Mouse (Mus musculus): ENCODE data around the gene Trp53bp1. TPM values are rescaled to one million over a fixed set of nuclear protein-coding genes. Genes with fewer than 3 reads are reported as not detected.

The Trp53bp1 gene
- total RNA-seq, 2 experiments from 2014 or later, result 28.4 to 28.9 TPM

DNA sequence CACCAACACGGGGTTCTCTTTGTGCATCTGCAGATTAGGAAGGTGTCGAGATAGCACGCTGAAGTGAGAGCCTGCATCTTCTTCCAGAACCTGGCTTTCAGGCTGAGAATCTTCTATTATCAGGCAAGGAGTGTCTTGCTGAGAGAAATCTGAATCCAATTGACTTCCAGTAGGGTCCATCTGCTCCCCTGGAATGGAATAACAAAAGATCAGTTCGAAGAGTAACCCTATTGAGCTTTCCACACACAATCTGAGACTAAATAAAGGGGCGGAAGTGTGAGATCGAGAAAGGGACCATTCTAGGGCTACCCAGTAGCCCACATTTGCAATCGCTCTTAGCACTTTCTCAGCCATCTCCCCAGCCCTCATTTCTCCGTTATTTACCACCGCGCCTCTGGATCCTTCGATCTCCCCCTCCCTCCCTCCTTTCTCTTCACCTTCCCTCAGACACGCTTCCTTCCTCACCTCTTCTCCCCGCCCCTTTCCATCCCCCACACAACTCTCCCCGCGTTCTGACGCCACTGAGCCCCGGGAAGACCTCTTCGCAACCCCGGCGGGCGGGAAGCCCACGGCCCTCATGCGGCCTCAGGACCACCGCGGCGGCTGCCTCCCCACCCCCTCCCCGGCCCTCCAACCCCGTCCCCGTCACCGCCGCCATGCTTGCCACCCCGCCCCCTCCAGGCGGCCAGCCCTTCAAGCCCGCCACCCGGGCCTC, 529 bp downstream of the Trp53bp1 start:
- intact Hi-C loops (cut with DNase I), result loop anchor here (2.0 kb wide), 2 partner anchors 18 to 84 kb away; partner anchors contain the start of genes Map1a and Ppip5k1
- DNase-seq (ENCODE audit: low spot score), result no peak

DNA sequence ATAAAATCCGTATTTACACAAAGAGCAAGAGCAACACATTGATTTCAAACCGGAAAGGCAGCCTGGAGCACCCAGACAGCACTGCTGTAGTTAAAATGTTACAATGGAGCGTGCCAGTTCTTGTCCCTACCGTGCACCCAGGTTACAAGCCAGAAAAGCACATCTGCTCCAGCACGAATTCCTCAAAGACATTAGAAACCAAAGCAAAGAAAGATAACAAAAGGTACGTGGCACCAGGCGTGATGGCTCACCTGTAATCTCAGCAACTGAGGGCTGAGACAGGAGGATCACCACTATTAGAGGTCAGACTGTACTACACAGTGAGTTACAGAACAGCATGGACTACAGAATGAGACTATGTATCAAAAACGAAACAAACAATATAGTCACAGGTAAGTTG, 2.8 kb downstream of the Trp53bp1 start:
- intact Hi-C loops (cut with DNase I), result no loop called here
- DNase-seq (ENCODE audit: low spot score), result no peak

DNA sequence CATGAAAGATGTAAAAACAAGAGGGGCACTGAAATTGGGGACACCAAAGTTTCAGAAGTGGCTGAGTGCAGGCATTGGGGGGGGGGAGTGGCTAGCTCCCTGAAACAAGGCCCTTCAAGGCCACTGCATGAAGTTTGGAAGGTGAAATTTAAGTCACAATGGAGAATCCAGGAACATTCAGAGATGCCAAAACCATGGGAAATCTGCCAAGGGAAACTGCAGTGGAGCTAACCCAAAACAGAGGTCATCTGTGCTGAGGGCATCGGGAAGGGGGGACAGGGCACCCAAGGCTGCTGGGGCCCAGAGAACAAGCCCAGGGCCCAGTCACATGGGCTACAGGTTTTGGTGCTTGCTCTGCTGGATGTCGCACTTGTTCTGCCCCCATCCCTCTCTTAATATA, 21.4 kb downstream of the Trp53bp1 start:
- no peak for DNase-seq (ENCODE audit: low spot score)
- intact Hi-C loops (cut with DNase I), result no loop called here

DNA sequence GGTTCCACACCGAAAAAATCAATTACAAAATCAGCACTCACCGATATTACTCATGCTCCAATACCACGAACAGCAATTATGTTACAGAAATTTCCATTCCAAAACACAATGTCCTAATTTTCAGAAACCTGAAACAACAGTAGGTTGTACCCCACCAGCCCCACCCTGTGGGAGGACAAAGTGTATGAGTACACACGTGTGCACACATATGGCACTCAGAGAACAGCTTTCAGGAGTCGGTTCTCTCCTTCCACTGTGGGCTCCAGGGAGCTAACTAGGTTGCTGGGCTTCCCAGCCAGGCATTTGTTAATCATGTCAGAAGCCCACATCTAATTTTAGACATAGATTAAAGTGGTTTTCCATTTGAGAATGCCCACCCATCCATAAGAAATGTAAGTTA, 27.1 kb downstream of the Trp53bp1 start:
- no peak for DNase-seq (ENCODE audit: low spot score)
- intact Hi-C loops (cut with DNase I), result no loop called here

DNA sequence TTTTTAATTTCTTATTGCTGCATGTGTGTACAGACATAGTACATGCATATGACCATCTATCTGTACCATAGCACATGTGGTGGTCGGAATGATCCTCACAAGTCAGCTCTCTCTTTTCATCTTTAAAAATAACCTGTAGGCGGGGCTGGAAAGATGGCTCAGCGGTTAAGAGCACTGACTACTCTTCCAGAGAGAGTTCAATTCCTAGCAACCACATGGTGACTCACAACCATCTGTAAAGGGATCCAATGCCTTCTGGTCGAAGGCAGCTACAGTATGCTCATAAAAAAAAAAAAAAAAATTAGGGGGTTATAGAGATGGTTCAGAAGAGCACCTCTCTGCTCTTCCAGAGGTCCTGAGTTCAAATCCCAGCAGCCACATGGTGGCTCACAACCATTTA, 31.8 kb downstream of the Trp53bp1 start:
- DNase-seq (ENCODE audit: low spot score), result no peak
- intact Hi-C loops (cut with DNase I), result no loop called here

DNA sequence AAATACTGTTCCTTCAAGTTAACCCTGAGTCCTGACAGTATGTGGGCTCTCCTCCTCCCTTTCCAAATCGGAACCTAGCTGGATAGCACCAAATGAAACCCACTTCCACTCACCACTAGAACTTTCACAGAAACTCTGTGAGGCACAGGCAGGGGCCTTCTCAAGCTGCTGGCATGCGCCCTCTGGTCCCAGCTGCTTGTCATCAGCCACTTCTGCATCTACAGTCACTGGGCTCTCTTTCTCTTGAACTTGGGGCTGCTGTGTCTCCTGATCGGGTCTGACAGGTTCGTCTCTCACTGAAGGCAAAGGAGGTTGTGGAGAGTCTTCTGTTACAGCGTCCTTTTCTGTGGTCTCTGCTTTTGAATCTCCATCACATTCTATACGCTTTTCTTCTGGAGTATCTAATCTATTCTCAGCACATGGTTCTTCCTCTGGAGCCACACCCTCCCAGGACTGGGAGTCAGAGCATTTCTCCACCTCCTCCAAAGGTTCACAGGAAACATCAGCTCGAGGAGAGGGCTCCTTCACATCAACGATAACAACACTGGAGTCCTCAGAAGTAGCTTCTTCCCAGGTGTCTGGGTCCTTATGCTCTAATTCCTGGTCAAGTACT, 35.6 kb downstream of the Trp53bp1 start:
- no peak for DNase-seq (ENCODE audit: low spot score)
- intact Hi-C loops (cut with DNase I), result no loop called here

DNA sequence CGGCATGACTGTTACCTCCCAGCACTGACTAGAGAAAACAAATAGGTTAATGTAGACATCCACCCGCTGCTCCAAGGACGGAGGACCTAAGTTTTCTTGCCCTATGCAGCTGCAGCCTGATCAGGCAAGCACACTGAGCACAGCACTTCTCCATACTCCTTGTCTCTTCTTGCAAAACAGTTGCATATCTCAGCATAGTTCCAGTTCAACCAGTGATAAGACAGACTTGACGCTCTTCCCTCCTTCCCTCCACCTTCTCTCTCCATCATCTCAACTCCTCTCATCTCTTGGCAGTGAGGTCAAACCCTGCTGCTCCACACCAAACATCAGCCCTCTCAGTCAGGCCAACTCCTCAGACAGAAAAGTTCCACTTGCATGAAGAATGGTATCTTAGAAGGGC, 43.1 kb downstream of the Trp53bp1 start:
- DNase-seq (ENCODE audit: low spot score), result no peak
- intact Hi-C loops (cut with DNase I), result no loop called here

DNA sequence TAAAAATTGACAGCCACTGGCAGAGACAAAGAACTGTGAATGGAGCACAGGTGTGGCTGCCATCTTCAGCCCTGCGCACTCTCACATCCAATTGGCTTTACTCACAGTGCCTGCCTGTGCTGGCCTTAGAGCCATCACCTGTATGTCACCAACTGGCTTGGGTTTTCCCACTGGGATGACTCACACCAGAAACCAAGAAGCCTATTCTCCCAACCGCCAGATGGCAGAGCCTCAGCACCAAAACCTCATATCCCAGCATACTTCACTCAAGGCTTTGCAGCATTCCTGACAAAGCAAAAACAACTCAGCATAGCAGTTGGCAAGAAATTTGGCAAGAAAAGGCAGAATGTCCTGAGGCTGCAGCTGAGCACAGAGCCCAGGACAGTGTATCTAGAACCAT, 48.2 kb downstream of the Trp53bp1 start:
- intact Hi-C loops (cut with DNase I), result no loop called here
- no peak for DNase-seq (ENCODE audit: low spot score)

DNA sequence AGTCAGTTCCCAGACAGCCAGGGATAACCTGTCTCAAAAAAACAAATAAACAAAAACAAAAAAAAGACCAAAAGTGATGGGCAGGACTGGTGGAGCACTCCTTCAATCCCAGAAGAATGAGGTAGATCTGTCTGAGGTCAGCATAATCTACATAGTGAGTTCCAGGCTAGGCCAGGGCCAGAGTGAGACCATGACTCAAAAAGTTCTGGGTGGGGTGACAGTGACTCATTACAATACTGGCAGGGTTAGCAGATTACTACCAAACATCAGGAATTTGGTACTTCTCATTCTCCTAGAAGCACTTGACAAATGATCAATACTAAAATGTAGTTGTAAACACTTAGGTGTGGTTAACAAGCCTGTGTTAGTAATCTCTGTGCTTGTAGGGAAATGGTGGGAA, 51.2 kb downstream of the Trp53bp1 start:
- intact Hi-C loops (cut with DNase I), result no loop called here
- no peak for DNase-seq (ENCODE audit: low spot score)

DNA sequence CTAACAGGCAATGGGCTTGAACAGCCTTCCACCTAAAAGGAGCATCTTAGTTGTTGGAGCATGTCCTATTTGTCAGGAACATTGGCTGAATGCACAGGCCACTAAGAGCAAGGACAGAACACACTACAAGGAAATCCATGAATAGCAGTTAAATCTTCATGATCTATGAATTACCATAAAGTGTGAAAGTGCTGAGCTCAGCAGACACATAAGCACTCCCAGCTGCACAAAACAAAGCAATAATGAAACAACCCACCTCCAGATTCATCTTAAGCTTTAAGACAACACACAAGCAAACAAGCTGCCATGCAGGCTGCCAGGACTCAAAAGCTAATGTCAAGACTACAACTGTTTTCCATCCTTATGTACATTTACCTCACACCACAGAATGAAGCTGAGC, 52.0 kb downstream of the Trp53bp1 start:
- intact Hi-C loops (cut with DNase I), result no loop called here
- no peak for DNase-seq (ENCODE audit: low spot score)

DNA sequence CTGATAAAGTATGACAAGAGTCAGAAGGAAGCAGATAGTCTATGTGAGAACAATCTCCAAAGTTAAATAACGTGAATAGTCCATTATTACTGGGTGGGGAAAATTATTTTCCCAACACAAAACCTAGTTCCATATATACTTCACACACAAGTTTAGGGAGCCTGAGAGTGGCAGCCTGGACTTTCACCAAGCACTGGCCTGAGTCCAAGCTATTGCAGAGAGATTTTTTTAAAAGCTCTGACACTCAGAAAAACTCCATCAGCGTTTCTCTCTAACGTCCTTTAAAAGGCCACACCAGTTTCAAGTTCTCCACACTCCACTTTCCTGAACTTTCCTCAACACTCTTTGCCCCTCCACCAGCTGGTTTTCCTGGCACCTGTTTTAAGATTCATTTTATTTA, 56.7 kb downstream of the Trp53bp1 start:
- intact Hi-C loops (cut with DNase I), result no loop called here
- DNase-seq (ENCODE audit: low spot score), result no peak

DNA sequence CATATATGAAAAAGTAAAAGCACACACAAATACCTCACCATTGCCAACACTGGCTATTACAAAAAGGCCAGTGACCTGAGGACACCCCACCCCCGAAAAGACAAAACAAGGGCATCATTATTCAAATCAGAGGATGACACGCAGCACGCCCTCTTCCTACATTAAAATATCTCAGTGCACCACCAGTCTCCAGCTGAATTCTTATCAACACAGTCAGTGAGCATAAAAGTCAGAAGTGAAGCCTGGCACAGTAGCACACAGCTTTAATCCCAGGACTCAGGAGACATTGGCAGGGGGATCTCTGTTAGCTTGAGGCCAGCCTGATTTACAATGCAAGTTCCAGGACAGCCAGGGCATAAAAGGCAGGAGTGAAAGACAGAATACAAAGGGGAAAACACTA, 64.7 kb downstream of the Trp53bp1 start:
- DNase-seq (ENCODE audit: low spot score), result no peak
- intact Hi-C loops (cut with DNase I), result no loop called here

DNA sequence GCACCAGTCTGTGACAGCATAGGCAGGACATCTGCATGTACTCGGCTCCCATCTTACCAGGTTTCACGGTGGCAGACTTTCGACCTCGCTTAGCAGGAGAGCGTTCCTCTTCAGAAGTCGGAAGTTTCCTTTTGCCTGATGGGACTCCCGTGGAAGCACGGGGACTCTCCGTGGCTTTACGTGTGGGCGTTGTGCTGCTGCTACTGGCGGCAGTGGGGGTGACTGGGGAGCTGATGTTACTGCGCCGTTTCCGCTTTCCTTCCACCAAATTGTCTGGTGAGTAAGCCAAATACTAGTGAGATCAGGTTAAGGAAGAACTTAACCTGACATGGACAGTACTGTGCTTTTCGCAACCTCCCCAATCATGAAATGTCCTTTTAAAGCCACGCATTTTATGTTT, 66.9 kb downstream of the Trp53bp1 start:
- no peak for DNase-seq (ENCODE audit: low spot score)
- intact Hi-C loops (cut with DNase I), result no loop called here

DNA sequence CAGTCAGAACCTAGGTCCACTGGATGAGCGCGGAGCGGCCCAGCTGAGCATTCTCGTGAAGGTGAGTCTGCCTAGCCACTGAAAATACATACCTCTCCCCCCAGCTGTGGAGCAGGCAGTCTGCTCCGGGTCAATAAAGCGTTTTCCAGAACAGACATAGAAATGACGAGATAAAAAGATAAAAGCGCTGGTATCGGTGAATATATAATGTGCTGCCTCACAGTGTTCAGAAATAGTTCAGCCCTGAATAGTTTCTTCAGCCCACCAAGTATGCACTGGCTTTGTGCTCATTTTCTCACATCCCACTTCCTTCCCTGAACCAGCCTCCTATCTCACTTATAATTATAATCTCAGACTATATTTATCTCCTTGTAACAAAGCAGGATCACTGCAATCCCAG, 75.7 kb downstream of the Trp53bp1 start:
- DNase-seq (ENCODE audit: low spot score), result no peak
- intact Hi-C loops (cut with DNase I), result no loop called here

DNA sequence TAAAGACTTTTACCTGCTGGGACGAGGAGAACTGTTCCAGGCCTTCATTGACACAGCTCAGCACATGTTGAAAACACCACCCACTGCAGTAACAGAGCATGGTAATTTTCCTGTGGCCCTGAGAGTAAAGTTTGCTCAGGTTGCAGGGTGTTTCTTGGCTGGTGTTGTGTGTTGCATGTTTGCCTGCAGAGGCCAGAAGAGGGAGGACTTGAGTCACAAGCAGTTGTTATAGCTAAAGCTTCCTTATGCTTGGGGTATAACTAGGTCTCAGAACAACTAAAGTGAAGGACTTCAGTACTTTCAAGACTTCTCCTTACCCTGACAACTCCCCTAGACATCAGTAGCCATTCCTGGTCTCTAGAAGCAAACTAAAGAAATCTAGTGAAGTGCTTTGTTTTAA, 82.7 kb downstream of the Trp53bp1 start:
- DNase-seq (ENCODE audit: low spot score), result no peak
- intact Hi-C loops (cut with DNase I), result no loop called here

DNA sequence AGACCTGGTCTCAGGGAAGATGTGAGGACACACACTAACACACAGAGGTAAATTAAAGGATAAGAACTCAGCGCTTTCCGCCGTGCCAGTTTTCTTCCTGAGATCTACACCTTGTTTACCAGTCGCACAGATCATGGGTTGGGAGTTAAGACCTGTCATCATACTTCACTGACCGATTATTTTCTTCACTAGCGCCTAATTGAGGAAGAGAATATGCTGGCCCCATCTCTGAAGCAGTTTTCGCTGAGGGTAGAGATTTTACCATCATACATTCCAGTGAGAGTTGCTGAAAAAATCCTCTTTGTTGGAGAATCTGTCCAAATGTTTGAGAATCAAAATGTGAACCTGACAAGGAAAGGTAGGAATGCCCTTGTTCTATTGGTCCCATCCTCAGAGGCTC, 87.1 kb downstream of the Trp53bp1 start:
- no peak for DNase-seq (ENCODE audit: low spot score)
- intact Hi-C loops (cut with DNase I), result no loop called here

DNA sequence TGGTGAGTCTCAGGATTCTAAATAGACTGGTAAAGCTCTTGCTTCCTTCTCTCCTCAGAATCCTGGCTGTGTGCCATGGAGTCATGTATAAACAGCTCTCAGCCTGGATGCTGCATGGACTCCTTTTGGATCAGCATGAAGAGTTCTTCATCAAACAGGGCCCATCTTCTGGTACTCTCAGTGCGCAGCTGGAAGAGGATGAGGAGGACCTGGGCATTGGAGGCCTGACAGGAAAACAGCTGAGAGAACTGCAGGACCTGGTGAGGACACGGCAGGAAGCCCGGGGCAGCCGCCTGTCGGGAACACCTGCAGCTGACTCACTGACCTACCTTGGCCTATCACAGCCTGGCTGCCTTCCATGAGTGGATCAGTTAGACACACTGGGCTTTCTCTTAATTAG, 87.8 kb downstream of the Trp53bp1 start:
- no peak for DNase-seq (ENCODE audit: low spot score)
- intact Hi-C loops (cut with DNase I), result no loop called here

DNA sequence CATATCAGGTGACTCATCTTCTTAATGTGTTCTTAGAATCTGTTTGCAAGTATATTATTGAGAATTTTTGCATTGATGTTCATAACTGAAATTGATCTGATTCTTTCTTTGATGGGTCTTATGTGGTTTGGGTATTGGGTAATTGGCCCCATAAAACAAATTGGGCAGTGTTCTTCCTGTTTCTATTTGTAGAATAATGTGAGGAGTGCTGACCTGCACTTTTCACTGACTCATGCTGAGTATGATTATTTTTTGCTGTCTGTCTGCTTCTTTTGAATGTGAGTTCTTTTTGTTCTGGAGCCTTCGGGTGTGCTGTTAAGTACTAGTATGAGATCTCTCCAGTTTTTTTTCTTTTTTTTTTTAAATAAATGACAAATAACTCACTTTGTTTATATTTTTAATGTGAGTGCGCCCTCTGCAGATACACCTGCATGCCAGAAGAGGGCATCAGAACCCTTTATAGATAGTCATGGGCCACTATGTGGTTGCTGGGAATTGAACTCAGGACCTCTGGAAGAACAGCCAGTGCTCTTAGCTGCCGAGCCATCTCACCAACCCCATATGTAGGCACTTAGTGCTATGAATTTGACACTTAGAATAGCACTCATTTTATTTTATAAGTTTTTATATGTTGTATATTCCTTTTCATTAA, 92.3 kb downstream of the Trp53bp1 start:
- no peak for DNase-seq (ENCODE audit: low spot score)
- intact Hi-C loops (cut with DNase I), result no loop called here

DNA sequence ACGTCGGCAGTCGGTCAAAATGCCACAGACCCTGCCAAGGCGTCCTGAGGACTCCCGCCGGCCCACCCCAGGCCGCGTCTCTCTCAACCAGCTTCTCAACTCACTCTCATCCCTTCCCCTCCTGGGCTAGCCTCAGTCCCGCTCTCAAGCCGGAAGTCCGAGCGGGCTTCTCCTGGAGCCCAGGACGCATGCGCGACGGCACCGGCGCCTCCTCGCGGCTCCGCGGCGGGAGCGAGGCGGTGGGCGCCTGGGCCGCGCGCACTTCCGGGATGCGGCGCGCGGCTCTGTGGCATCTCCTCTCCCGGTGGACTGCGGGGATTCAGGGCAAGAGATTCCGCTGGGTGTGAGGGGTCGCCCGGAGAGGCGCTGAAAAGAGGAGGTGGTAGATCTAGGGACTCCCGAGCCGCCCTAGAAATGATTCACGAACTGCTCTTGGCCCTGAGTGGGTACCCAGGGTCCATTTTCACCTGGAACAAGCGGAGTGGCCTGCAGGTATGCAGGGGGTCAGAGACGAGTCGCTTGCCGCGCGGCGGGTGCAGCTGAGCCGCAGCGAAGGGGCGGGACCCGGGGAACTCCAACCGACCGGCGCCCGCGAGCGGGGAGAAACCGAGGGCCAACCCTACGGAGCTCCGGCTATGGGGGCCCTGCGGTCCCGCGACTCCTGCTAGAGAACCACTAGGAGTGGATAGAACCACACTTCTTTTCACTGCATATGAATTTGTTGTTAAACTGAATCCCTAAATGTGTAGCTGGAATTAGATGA, 100.0 kb downstream of the Trp53bp1 start, which contains the start of gene Zscan29:
TSS of gene Zscan29 (minus strand) at position 146 of the 763 bp plus-strand sequence.
- peak; percentile 83 for DNase-seq (ENCODE audit: low spot score)
- intact Hi-C loops (cut with DNase I), result loop anchor here (2.0 to 5.0 kb wide), 2 partner anchors 30 to 186 kb away; partner anchors contain the start of genes Adal, Ckmt1, Lcmt2 and Ppip5k1

DNA sequence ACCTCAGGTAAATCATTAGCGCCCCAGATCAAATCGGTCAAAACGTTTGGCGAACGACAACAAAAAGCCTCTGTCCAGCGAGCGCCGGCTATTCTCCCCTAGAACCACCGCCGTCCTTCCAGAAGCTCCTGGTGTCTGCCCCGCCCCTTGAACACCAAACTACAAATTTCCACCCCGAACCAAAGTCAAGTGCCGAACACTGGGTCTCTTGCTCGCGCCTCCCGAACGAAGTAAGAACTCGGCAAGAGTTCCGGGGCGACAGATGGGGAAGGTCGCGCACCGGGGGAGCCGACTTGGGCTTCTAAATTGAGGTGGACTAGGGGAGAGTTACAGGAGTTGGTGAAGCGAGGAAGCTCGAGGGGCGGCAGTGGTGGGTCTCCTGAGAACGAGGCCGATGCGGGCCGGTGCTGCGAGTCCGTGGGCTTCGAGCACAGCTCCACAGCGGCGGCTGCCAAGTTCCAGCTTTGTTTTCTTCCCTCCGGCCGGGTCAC, 100.7 kb downstream of the Trp53bp1 start, which contains the start of gene Tubgcp4:
TSS of gene Tubgcp4 (plus strand) at position 174 of the 491 bp plus-strand sequence.
- no peak for DNase-seq (ENCODE audit: low spot score)
- intact Hi-C loops (cut with DNase I), result loop anchor here (2.0 to 5.0 kb wide), 2 partner anchors 30 to 187 kb away; partner anchors contain the start of genes Adal, Ckmt1, Lcmt2 and Ppip5k1
